Mouse (Mus musculus) kidney, postnatal 36 days (tissue): ENCODE data around the gene Gipr.

ENCODE experiments used
- DNase-seq, 2 experiments: peaks; one replicate each; pipeline ENCODE4 v3.0.0; 2021 to 2022; ENCODE audit warnings: mixed read lengths in 2 of 2

The Gipr gene

DNA sequence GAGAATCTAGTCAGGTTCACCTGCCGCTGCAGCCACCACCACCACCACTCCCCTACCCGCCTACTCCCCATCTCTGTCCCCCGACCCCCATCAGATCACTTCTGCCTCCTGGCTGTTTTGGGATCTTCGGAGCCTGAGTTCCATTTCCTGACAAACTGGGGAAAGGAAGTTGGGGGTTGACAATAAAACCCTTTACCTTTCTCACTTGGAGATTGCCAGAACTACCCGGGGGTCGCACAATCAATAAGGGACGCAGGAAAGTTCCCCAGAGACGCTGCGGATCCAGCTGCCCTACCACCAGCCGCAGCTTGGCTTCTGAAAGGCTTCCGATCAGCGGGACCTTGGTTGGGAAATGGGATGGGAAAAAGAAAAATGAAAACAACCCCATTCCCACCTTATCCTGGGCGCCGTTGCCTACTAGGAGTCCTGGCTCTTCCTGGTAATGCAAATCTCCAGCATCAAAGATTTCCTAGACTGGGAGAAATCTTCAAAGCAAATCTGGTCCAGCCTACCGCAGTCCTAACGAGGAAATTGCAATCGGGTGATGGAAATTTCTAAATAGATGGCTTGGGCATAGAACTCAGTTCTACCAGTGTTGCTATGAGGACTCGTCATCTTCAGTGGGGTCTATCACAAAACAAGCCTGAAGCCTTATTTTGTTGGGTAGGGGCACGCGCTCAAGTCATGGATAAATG is 17.6 kb downstream of the Gipr start:
- DNase-seq, result no peak

DNA sequence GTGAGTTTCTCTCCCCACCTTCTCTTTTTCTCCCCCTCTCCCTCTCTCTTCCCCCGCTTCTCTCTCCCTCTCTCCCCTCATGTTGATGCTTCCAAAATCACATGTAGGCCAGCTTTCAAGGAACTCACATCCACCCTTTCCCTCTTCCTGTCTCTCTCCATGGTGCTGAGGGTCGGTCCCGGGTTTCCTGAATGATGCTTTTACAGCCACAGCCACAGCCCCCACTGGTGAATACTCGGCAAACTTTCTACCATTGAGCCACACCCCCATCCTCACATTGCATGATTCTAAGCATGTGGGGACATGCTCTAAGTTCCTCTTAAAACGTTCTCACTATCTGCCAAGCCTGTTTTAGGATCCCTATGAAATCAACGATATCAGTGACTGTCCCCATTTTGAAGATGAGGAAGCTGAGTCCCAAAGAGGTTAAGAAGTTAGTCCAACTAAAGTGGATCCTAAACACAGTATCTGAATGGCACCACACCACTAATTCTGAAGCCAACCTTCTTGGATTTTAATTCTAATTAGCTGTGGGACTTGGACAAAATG is 18.4 kb downstream of the Gipr start:
- no peak for DNase-seq

DNA sequence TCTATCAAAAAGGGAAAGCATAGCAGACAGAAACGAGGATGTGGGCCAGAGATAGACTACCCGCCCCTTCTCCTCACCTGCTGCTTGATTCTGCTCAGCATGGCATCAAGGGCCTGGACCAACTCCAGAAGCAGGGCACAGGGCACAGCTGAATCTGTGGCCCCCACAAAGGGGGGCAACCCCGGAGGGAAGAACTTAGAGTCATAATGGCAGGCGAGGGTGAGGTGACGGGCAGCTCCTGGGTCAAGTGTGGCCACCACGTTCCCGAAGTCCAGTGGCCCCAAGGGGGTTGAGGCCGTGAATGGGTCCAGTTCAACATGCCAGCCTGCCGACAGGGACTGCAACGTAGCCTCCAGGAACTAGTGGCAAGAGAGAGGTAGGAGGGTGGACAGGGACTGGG is 19.1 kb downstream of the Gipr start:
- DNase-seq, result no peak

DNA sequence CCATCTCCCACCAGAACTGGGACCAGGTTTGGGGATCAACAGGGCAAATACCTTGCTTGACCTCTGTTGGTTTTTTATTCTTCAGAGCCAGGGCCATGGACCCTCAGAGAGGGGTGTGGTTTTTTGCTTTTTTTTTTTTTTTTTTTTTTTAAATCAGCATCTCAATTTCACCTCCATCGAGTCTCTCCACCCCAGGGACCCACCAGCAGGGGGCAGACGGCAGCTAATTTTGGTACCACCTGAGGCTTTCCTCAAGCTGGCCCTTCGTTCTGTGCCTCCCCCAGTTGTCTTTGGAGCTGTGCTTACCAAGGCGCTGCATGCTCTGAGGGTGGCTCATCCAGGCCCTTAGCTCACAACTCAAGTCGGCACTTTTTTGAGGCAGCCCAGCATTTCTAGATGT is 28.5 kb downstream of the Gipr start:
- peak; percentile 49 to 83 for DNase-seq

DNA sequence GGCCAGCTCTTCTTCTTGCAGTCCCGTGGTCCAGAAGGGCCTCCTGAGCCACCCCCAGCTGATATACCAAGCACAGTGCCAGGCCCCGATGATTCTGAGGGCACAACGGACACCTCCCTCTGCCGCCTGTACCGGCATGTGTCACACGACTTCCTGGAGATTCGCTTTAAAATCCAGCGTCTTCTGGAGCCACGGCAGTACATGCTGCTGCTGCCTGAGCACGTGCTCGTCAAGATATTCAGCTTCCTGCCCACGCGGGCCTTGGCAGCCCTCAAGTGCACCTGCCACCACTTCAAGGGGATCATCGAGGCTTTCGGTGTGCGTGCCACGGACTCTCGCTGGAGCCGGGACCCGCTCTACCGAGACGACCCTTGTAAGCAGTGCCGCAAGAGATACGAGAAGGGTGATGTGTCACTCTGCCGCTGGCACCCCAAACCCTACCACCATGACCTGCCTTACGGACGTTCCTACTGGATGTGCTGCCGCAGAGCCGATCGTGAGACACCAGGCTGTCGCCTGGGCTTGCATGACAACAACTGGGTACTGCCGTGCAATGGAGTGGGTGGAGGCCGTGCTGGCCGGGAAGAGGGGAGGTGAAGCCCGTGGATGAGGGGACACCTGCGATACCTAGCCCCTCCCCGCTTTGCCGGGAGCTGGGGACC is 29.1 kb downstream of the Gipr start:
- no peak for DNase-seq

DNA sequence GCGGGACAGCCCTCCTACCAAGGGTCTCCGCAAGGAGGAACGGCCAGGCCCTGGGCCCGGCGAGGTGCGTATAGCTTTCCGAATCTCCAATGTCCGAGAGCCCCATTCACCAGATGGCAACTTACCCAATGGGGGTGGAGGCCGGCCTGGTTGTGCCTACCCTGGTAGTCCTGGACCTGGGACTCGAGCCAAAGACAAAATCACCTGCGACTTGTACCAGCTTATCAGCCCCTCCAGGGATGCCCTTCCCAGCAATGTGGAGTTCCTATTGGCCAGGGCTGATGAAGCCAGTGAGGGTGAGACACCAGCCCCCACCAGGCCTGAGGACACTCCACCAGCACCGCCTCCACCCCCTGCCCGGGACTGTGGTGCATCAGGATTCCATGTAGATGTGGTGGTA is 29.8 kb downstream of the Gipr start:
- no peak for DNase-seq

DNA sequence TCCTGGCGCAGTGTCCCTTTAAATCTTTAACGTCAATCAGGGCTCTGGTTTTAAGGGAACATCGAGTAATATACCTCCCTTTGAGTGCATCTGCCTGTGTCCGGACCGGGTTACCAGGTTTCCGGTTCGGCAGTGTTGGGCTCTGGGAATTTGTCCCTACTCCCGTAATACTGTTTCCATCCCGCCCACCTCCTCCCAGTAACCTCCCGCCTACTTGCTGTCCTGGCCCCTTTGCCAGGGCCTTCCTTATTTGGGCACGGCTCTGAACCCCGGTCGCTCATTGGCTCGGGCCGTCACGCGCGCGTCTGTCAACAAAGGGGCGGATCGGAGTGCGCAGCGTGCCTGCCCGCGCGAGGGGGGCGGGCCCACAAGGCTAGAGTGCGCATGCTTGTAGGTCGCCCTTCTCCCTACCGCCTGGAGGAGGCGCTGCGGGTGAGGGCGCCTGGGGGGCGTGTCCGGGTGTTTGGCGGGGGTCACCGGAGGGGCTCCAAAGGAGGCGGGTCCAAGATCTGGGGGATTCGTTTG is 34.5 kb downstream of the Gipr start:
- peak; percentile 98 to 99 for DNase-seq

DNA sequence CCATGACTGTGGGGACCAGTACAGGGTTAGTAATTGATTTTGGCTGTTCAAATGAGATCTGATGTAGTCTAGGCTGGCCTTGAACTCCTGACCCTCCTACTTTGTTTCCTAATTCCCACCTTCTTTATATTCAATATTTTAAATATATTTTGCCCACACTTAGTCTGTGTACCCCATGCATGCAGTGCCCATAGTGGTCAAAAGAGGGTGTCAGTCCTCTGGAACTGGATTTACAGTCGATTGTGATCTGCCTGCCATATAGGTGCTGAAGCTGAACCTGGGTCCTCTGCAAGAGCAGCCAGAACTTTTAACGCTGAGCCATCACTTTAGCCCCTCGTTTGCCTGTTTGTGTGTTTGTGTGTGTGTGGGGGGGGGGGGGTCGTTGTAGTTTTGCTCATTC is 35.3 kb downstream of the Gipr start:
- no peak for DNase-seq

DNA sequence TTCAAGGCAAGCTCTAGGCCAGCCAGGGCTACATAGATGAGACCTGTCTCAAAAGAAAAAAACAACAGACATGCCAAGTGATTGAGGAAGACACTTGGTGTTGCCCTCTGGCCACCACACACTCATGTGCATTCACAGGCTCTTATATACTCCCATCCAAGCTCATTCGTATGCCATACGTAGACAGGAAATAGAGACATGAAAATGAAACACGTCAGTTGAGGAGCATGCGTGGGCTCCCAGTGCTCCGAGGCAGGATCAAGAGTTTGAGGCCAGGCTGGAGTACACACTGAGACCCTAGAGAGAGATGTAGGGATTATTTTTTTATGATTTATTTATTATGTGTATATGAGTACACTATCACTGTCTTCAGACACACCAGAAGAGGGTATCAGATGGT is 36.5 kb downstream of the Gipr start:
- DNase-seq, result no peak

DNA sequence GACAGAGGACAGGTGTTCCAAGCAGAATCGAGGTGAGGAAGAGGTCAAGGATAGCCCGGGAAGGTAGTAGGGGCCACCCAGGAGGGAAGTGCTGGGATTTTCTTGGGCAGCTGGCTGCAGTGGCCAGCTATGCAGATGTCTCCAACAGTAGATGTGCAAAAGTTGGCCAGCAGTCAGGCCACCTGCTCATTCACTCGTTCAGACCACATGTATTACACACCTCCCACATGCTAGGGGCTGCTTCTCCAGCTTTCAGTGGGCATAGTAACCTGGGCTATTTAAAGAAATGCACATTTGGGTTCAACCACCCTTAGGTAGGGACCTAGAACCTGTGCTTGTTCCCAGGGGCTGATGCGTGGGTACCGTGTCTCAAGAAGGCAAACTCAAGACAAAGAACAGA is 38.2 kb downstream of the Gipr start:
- no peak for DNase-seq

DNA sequence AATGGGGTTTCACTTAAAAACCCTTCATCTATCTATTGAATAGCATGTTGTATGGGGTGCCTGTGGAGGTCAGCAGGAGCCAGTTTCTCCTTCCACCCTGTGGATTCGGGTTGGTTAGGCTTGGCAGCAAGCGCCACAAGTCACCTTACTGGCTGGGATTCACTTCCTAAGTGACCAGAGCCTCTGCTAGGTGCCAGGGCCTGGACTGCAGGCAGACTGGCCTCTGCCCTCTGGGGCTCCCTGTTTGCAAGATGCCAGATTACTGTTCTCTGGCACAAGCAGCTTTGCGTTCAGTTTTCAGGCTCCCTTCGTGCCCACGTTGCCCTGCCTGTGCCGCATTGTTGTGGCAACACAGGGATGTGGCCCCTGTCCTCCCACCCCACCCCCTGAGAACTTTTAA is 41.2 kb downstream of the Gipr start:
- peak; percentile 32 to 65 for DNase-seq

DNA sequence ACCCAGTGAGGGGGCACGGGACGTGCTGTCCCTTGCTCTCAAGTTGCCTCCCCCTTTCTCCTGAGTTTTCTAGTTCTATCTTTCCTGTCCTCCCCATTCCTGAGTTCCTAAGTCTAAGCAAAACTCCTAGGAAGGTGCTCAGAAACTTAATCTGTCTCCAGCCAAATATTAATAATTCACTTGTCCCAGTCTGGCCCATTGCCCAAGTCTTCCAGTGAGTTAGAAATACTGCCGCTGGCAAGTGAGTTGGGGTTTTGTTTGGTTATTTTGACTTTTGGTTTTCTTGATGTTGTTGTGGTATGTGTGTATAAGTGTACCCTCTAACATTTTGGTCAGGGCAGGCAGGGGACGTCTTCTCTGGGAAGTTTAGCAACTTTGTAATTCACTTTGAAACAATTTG is 44.2 kb downstream of the Gipr start:
- DNase-seq, result peak; percentile 69 to 85

DNA sequence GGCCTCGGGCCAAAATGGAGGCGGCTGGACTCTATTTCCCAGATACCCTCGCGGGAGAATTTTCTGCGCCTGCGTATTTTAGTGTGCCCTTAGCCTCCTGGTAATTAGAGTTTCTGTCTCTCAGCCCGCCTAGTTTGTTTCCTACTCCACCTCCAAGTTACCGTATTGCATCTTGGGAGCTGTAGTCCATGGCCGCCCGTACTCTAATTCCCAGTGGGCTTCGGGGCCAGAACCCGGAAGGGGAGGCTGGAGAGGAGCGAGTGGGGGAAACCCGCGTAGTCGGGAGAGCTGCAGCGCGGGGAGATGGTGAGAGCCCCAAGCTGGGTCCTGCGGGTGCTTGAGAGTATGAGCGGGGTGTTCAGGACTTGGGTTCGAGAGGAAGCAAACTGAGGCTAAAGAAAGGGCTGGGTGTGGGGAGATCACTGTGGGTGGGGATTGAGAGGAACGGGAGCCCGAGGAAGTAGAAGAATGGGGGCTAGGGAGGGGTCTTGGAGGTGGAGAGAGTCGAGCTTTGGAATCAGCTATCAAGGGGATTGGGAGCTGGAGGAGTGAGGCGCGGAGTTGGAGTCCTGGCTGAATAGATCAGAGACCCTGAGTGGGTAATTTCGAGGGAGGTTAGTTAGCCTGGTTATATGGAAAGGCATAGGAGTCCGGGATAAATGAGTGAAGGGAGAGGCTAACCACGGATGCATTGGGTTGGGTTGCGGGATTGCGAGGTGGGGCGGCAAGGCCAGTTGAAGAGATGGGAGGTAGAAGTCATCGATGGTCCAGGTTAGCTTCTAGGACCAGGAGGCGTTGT is 46.1 kb downstream of the Gipr start, which contains the start of gene Fbxo46:
Gene Fbxo46, plus strand, starts transcription at position 229 of the 799 bp plus-strand sequence.
- peak; percentile 93 to 97 for DNase-seq

DNA sequence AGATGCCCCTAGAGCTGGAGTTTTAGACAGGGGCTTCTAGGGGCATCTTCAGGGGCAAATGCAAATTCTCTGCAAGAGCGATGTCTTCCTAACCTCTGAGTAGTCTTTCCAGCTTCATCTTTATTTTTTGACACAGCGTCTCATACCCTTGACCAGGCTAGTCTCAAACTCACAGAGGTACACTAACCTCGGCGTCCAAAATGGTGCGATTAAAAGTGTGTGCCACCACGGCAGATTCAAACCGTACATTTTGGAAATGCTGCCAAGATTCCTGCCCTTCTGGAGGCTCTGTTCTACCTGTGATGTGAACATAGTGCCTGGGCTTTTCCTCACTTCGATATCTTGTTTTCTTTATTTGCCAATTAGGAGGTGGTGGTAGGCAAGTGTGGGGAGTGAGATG is 46.8 kb downstream of the Gipr start:
- no peak for DNase-seq

DNA sequence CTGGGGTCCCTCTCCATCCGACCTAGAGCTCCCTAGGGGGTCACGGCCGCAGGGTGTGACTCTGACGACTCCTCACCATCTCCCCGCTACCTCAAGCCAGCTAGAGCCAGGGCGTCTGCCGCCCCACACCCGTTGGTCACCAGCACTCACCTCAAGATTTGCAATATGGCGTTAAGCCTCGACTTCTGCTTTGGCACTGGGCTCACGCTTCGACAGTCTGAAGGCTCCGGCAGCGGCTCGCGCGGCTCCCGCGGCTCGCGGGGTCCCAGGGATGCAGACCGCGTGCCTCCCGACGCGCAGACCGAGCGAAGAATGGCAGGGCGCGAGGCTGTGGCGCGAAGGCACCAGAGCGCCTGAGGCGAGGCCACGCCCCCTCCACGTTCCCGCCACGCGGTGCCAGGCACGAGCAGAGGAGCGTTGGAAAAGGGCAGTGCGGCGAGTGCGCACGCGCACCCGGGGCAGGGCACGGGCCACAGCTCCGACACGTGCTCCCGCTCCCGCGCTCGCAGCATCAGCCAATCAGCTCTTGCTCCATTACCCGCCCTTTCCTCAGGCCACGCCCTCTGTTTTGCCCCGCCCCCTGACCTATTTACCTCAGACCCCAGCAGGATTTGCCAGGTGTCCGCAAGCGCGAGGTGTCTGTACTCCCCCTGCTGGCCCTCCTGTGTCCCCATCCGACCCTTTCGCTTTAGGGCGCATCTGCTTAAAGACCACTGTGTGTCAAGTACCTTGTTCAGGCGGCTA is 47.7 kb downstream of the Gipr start, which contains the start of gene Gm4969:
Gene Gm4969, minus strand, starts transcription at position 341 of the 744 bp plus-strand sequence.
- DNase-seq, result peak; percentile 62 to 72

DNA sequence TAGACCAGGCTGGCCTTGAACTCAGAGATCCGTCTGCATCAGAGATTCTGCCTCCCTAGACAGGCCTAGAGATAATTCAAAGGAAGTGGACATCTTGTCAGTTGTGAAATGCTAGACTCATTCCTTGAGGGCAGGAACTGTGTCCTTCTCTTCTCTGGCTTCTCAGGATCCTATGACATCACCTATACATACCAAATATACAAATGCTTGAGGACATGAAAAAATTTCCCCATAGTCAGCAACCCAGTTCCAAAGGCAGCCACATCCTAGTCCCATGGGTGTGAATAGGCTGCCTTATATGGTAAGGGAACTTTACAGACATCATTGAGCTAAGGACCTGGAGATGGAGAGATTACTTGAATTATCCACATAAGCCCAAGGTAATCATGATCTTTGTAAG is 56.4 kb downstream of the Gipr start:
- DNase-seq, result no peak

DNA sequence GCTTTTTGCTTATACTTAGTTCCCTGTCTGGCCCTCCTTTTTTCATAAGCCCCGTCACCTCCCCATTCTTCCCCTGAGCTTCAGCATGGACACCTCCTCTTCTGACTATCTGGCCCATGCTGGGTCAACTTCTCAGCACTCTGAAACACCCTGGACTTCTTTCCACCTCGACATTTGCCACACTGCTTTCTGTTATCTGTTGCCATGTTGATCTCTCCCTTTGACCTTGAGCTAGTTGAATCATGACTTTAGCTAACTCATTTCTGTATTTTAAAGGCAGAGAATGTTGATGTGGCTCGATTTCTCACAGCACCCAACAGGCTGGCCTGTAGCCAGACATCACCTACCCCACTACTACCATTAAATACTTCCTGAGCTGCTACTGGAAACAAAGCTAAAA is 58.5 kb downstream of the Gipr start:
- DNase-seq, result no peak
